Mouse (Mus musculus): ENCODE data around the gene Olfr635. TPM values are rescaled to one million over a fixed set of nuclear protein-coding genes. Genes with fewer than 3 reads are reported as not detected.

The Olfr635 gene
- not detected in 2 replicates for polyA plus RNA-seq (2015; fragmentation: Nextera tagmentation; extraction: Ambion mirVana)

GRCm38 (mm10) chr7:103970852-103971251, at the start of gene Olfr635:
TSS of gene Olfr635 (plus strand) at chr7:103971152.

DNA sequence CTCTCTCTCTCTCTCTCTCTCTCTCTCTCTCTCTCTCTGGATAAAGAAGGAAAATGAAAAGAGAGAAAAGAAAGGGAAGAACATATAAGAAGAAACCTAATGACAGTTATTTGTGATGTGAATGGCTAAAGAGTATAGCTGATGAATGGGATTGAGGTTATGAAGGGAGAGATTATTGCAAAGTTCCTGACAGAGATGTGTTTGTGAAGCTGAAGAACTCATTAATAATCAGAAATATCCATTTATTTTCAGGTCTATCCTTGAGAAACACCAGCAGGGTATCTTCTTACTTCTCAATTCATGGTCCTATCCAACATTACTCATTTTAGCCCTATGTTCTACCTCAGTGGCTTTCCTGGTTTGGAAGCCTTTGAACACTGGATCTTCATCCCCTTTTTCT, 42.4 kb upstream of the Olfr635 start, which contains the start of gene Olfr631:
TSS of gene Olfr631 (plus strand) at position 301 of the 400 bp plus-strand sequence.

DNA sequence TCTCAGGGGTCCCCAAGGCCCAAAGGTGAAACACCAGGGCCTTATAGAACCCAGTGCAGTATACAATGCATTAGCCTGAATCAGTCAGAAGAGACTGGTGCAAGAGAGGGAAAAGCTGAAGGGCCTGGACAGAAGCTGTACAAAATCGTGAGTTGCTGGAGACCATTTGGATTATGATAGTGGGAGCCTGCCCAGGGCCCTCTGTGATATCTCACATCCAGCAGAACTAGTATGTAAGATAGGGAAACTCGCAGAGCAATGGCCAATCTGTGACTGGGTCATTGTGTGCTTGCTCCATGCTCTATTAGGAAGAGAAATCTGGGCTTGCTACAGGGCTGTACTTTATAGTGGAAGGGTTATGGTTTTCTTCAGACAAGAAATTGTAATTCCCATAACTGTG, 36.7 kb upstream of the Olfr635 start, which contains the start of gene Olfr632:
TSS of gene Olfr632 (plus strand) at position 84 of the 400 bp plus-strand sequence.

DNA sequence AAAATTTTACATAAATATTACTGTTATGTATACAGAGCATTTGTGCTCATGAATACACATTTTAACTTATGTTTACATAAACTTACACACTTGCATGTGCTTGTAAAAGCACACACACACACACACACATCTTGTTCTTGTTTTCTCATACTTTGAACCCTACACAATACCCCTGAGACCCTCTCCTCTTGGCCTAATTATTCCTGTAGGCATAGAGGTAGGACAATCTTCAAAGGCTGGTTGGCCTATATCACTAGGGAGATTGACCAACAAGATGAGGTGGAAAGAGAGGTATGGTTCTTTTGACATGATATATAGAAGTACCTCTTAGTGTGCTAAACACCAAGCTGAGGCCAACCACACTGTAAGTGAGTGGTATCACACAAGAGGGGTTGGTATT, 26.8 kb upstream of the Olfr635 start, which contains the start of gene Olfr633:
TSS of gene Olfr633 (plus strand) at position 301 of the 400 bp plus-strand sequence.

DNA sequence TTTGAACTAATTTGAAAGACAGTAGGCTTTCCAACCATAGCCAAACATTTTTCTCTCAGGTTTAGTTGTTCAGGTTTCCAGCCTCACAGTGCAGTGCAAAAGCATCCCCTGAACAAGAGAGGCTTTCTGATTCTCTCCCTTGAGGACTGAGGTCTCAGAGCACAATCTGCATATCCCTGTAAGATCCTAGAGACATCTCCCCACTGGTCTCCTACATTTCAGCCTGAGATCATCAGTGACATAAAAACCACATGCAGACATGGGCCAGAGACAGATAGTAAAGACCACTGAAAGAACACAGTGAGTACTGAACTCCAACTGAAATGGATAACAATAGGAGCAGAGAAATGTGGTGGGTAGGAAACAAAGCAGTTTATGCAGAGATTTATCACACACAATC, 27.5 kb downstream of the Olfr635 start, which contains the start of gene Olfr638:
TSS of gene Olfr638 (plus strand) at position 301 of the 400 bp plus-strand sequence.

DNA sequence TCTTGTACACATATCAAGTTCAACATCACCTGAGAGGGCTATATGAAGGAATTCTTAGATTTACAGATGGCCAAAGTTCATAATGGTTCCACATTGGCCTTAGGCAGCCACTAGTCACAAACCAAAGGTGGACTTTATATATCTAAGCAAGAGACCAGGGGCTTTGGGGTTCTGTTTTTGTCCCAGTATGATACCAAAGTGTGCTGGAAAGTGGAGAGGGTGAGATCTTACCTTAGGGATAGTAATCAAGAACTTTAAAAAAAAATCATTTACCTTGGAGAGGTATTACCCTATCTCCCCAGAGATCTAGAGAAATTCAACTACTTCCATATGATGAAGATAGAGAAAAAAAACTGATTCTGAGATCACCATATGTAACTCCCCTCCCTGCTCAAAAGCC, 46.3 kb downstream of the Olfr635 start, which contains the start of gene Olfr639:
TSS of gene Olfr639 (minus strand) at position 101 of the 400 bp plus-strand sequence.

GRCm38 (mm10) chr7:104025473-104025872, 54.5 kb downstream of the Olfr635 start, which contains the start of gene Olfr640:
TSS of gene Olfr640 (minus strand) at chr7:104025573.

GRCm38 (mm10) chr7:104035145-104035544, 64.2 kb downstream of the Olfr635 start, which contains the start of gene Olfr641:
TSS of gene Olfr641 (plus strand) at chr7:104035445.

Other genes with a start within 250 kb of the Olfr635 start
- not detected in 2 replicates for gene Olfr628, start 240.8 kb upstream of the Olfr635 start, polyA plus RNA-seq (2015; fragmentation: Nextera tagmentation; extraction: Ambion mirVana)
- not detected in 2 replicates for gene Olfr629, start 226.2 kb upstream of the Olfr635 start, polyA plus RNA-seq (2015; fragmentation: Nextera tagmentation; extraction: Ambion mirVana)
- gene Olfr630, start 213.8 kb upstream of the Olfr635 start, polyA plus RNA-seq (2015; fragmentation: Nextera tagmentation; extraction: Ambion mirVana): not detected in 2 replicates
- not detected in 2 replicates for gene Olfr69, start 199.6 kb upstream of the Olfr635 start, polyA plus RNA-seq (2015; fragmentation: Nextera tagmentation; extraction: Ambion mirVana)
- not detected in 2 replicates for gene Olfr68, start 191.5 kb upstream of the Olfr635 start, polyA plus RNA-seq (2015; fragmentation: Nextera tagmentation; extraction: Ambion mirVana)
- gene Olfr67, start 179.3 kb upstream of the Olfr635 start, polyA plus RNA-seq (2015; fragmentation: Nextera tagmentation; extraction: Ambion mirVana): not detected in 2 replicates
- 421 and 497 TPM in 2 replicates for gene Hbb-bt, start 157.2 kb upstream of the Olfr635 start, polyA plus RNA-seq (2015; fragmentation: Nextera tagmentation; extraction: Ambion mirVana)
- 1,956 and 2,204 TPM in 2 replicates for gene Hbb-bs, start 143.1 kb upstream of the Olfr635 start, polyA plus RNA-seq (2015; fragmentation: Nextera tagmentation; extraction: Ambion mirVana)
- not detected in 2 replicates for gene Hbb-bh2, start 130.6 kb upstream of the Olfr635 start, polyA plus RNA-seq (2015; fragmentation: Nextera tagmentation; extraction: Ambion mirVana)
- gene Hbb-bh1, start 128.0 kb upstream of the Olfr635 start, polyA plus RNA-seq (2015; fragmentation: Nextera tagmentation; extraction: Ambion mirVana): not detected in 2 replicates
- not detected in 2 replicates for gene Hbb-y, start 117.9 kb upstream of the Olfr635 start, polyA plus RNA-seq (2015; fragmentation: Nextera tagmentation; extraction: Ambion mirVana)
- gene Olfr66, start 84.9 kb upstream of the Olfr635 start, polyA plus RNA-seq (2015; fragmentation: Nextera tagmentation; extraction: Ambion mirVana): not detected in 2 replicates
- not detected in 2 replicates for gene Olfr64, start 76.7 kb upstream of the Olfr635 start, polyA plus RNA-seq (2015; fragmentation: Nextera tagmentation; extraction: Ambion mirVana)
- gene Olfr65, start 67.7 kb upstream of the Olfr635 start, polyA plus RNA-seq (2015; fragmentation: Nextera tagmentation; extraction: Ambion mirVana): not detected in 2 replicates
- gene Olfr631, start 42.3 kb upstream of the Olfr635 start, polyA plus RNA-seq (2015; fragmentation: Nextera tagmentation; extraction: Ambion mirVana): not detected in 2 replicates
- not detected in 2 replicates for gene Olfr632, start 36.8 kb upstream of the Olfr635 start, polyA plus RNA-seq (2015; fragmentation: Nextera tagmentation; extraction: Ambion mirVana)
- not detected in 2 replicates for gene Olfr633, start 26.7 kb upstream of the Olfr635 start, polyA plus RNA-seq (2015; fragmentation: Nextera tagmentation; extraction: Ambion mirVana)
- not detected in 2 replicates for gene Olfr638, start 27.6 kb downstream of the Olfr635 start, polyA plus RNA-seq (2015; fragmentation: Nextera tagmentation; extraction: Ambion mirVana)
- not detected in 2 replicates for gene Olfr639, start 46.2 kb downstream of the Olfr635 start, polyA plus RNA-seq (2015; fragmentation: Nextera tagmentation; extraction: Ambion mirVana)
- gene Olfr640, start 54.4 kb downstream of the Olfr635 start, polyA plus RNA-seq (2015; fragmentation: Nextera tagmentation; extraction: Ambion mirVana): not detected in 2 replicates
- not detected in 2 replicates for gene Olfr641, start 64.3 kb downstream of the Olfr635 start, polyA plus RNA-seq (2015; fragmentation: Nextera tagmentation; extraction: Ambion mirVana)
- not detected in 2 replicates for gene Olfr642, start 81.5 kb downstream of the Olfr635 start, polyA plus RNA-seq (2015; fragmentation: Nextera tagmentation; extraction: Ambion mirVana)
- gene 4930516K23Rik, start 90.3 kb downstream of the Olfr635 start, polyA plus RNA-seq (2015; fragmentation: Nextera tagmentation; extraction: Ambion mirVana): not detected in 2 replicates
- not detected in 2 replicates for gene Olfr644, start 100.7 kb downstream of the Olfr635 start, polyA plus RNA-seq (2015; fragmentation: Nextera tagmentation; extraction: Ambion mirVana)
- gene Olfr645, start 114.3 kb downstream of the Olfr635 start, polyA plus RNA-seq (2015; fragmentation: Nextera tagmentation; extraction: Ambion mirVana): not detected in 2 replicates
- not detected in 2 replicates for gene Olfr646, start 133.7 kb downstream of the Olfr635 start, polyA plus RNA-seq (2015; fragmentation: Nextera tagmentation; extraction: Ambion mirVana)
- gene Ubqln5, start 158.7 kb downstream of the Olfr635 start, polyA plus RNA-seq (2015; fragmentation: Nextera tagmentation; extraction: Ambion mirVana): not detected in 2 replicates
- gene Olfr643, start 166.3 kb downstream of the Olfr635 start, polyA plus RNA-seq (2015; fragmentation: Nextera tagmentation; extraction: Ambion mirVana): not detected in 2 replicates
- gene Ubqln3, start 172.1 kb downstream of the Olfr635 start, polyA plus RNA-seq (2015; fragmentation: Nextera tagmentation; extraction: Ambion mirVana): not detected in 2 replicates
- not detected in 2 replicates for gene Ubqlnl, start 179.4 kb downstream of the Olfr635 start, polyA plus RNA-seq (2015; fragmentation: Nextera tagmentation; extraction: Ambion mirVana)
- gene Olfm5, start 193.7 kb downstream of the Olfr635 start, polyA plus RNA-seq (2015; fragmentation: Nextera tagmentation; extraction: Ambion mirVana): not detected in 2 replicates
- gene Olfr648, start 212.2 kb downstream of the Olfr635 start, polyA plus RNA-seq (2015; fragmentation: Nextera tagmentation; extraction: Ambion mirVana): 0.05 TPM in 1 of 2 replicates, not detected in the other
- not detected in 2 replicates for gene Olfr649, start 224.8 kb downstream of the Olfr635 start, polyA plus RNA-seq (2015; fragmentation: Nextera tagmentation; extraction: Ambion mirVana)
- gene Trim6, start 247.6 kb downstream of the Olfr635 start, polyA plus RNA-seq (2015; fragmentation: Nextera tagmentation; extraction: Ambion mirVana): 0.56 and 0.97 TPM in 2 replicates